Mouse (Mus musculus): Measurements from ENCODE around the gene Olfm1.

DNA sequence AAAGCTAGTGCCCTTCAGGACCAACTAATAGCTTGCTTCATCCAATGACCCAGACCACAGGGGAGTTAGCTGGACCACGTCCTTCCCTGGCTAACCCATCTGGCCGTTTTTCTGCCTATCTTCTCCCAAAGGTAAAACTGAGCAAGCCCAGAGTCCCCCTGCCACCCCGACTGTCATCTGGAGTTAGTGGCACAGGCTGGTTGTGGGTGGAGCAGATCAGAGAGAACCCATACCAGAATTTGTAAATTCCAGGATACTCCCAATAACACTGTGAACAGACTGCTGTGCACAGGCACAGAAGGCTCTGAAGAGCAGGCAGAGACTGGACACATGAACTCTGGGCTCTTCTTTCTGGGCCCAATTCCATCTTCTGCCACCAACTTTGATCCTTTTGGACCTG lies 82.6 kb downstream of the Olfm1 start:
- TF ChIP-seq CTCF (IDR thresholded peaks at IDR 0.05; ENCODE audit: low read depth) (no peak), EP300 (IDR thresholded peaks at IDR 0.05; ENCODE audit: low read depth) (no peak)

Measured in heart, postnatal 0 days (tissue).